Mouse (Mus musculus) hindbrain, embryonic 15.5 days (tissue): ENCODE results near the gene Atrnl1. TPM values are rescaled to one million over a fixed set of nuclear protein-coding genes. Genes with fewer than 3 reads are reported as not detected.

Experiments
- ATAC-seq: fragments of 200-750 bp; cut with Nextera tagmentation; 2 replicates; pipeline ENCODE4 v1.8.0; 2017; ENCODE audit warnings: low read depth, moderate number of reproducible peaks, moderate TSS enrichment; ENCODE audit not compliant: low FRiP score
- H3K27ac ChIP-seq: fragments of 300-500 bp; sonication (generic); replicated peaks from 2 replicates; pipeline ENCODE4 v1.5.1; 2015; ENCODE audit warnings: mild to moderate bottlenecking, inconsistent platforms
- H3K27me3 ChIP-seq: fragments of 300-500 bp; sonication (generic); 2 replicates; pipeline ENCODE4 v1.6.1; 2015; ENCODE audit warnings: control low read depth, inconsistent platforms
- H3K36me3 ChIP-seq: fragments of 300-500 bp; sonication (generic); 2 replicates; pipeline ENCODE4 v1.6.1; 2015; ENCODE audit warnings: control low read depth, inconsistent platforms
- H3K4me1 ChIP-seq: fragments of 300-500 bp; sonication (generic); replicated peaks from 2 replicates; pipeline ENCODE4 v1.6.1; 2015; ENCODE audit warnings: control low read depth, inconsistent platforms
- H3K4me2 ChIP-seq: fragments of 300-500 bp; sonication (generic); 2 replicates; pipeline ENCODE4 v1.6.1; 2015; ENCODE audit warnings: moderate library complexity, mild to moderate bottlenecking, inconsistent platforms
- H3K4me3 ChIP-seq: fragments of 300-500 bp; sonication (generic); 2 replicates; pipeline ENCODE4 v1.5.1; 2015; ENCODE audit warnings: mild to moderate bottlenecking, inconsistent platforms
- H3K9ac ChIP-seq: fragments of 300-500 bp; sonication (generic); 2 replicates; pipeline ENCODE4 v1.6.1; 2015; ENCODE audit warnings: inconsistent platforms
- H3K9me3 ChIP-seq: fragments of 300-500 bp; sonication (generic); 2 replicates; pipeline ENCODE4 v1.6.1; 2016; ENCODE audit warnings: control low read depth, inconsistent platforms
- WGBS: fragments of 180-500 bp; shearing (Covaris S2); methylation state at CpG from one replicate; pipeline ENCODE4 v1.1.7; 2015; 5-methylcytosine and 5-hydroxymethylcytosine counted together
- polyA plus RNA-seq: library from polyadenylated mRNA; unstranded; fragments of >200 nt; fragmentation: Nextera tagmentation; extraction: Ambion mirVana; gene quantifications from 2 replicates; pipeline ENCODE4 v1.2.1, GENCODE M21; 2015

Gene Atrnl1
- polyA plus RNA-seq, 1 experiment from 2014 or later, result 7.5 TPM

GRCm38 (mm10) chr19:57909466-57909865, 298.6 kb downstream of the Atrnl1 start:
- no peak overlapping the region for H3K4me3 ChIP-seq
- no peak overlapping the region for H3K27ac ChIP-seq
- 88% methylated on average over 6 of the region's 6 CpGs for WGBS
- no peak overlapping the region for H3K4me2 ChIP-seq
- H3K36me3 ChIP-seq, result no peaks in the 10 kb centered on the region
- H3K9ac ChIP-seq, result no peak overlapping the region
- no peaks in the 10 kb centered on the region for H3K4me1 ChIP-seq
- no peak for ATAC-seq
- no peaks in the 10 kb centered on the region for H3K9me3 ChIP-seq
- no peaks in the 10 kb centered on the region for H3K27me3 ChIP-seq

DNA sequence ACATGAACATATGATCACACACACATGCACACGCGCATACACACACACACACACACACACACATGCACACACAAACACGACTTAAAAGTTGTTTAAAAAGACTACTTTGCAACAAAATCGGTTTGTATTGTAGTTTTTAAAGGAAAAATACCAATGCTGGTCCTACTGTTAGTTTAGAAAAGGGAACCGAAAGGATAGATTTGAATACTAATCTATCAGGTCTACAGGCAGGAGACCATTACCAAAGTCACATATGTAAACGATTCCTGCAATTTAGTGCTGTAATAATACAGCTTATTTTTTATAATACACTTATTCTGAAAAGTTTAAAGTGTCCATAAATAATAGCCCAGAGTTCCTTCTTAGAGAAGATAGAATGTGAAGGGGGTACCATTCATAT, 299.8 kb downstream of the Atrnl1 start:
- ATAC-seq, result no peak
- Histone ChIP-seq H3K27me3 (no peaks in the 10 kb centered on the region), H3K9ac (no peak overlapping the region), H3K9me3 (no peaks in the 10 kb centered on the region), H3K36me3 (no peaks in the 10 kb centered on the region), H3K27ac (no peak overlapping the region), H3K4me2 (no peak overlapping the region), H3K4me3 (no peak overlapping the region), H3K4me1 (no peaks in the 10 kb centered on the region)
- 94% methylated on average over 6 of the region's 6 CpGs for WGBS

DNA sequence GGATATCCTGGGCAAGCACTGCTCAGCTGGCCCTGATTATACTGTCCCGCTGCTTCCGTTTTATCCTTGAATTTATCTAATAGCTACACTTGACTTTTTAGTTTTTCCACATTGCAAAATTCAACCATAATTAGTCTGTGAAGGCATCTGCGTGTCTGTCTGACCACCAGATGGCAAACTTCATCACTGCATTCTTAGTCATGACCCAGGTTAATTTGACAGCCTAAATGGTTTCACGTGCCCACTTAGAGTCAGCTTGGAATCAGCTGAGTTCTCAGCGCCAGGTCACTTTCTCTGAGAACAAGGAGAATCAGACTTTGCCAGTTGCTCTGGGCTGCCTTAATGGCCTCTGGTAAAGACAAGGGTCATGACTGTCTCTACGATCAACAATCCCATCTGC, 305.5 kb downstream of the Atrnl1 start:
- Histone ChIP-seq H3K4me3 (no peak overlapping the region), H3K27ac (no peak overlapping the region), H3K27me3 (no peaks in the 10 kb centered on the region), H3K4me1 (no peaks in the 10 kb centered on the region), H3K9me3 (0 out of 2 replicates have a peak, but pooled peaks cover 2% of the 10 kb centered on the region), H3K4me2 (no peak overlapping the region), H3K9ac (no peak overlapping the region), H3K36me3 (no peaks in the 10 kb centered on the region)
- 67% methylated on average over 6 of the region's 6 CpGs for WGBS
- no peak for ATAC-seq

DNA sequence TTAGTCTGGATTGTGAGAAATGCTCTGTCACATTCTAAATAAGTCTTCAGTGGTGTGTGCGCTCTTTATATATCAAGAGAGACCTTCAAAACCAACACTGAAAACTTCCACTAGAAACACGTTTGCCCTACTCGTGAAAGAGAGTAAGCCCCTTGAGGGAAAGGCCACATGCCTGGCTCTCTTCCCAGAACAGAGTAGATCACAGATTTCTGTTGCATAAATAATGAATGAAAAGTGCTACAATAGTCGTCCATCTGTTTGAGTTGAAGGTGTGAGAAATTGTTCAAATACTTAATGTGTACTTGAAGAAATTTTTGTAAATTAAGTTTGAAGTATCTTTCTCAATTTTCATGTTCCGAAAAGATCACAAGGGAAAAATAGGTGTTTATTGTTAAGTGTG, 312.2 kb downstream of the Atrnl1 start:
- Histone ChIP-seq H3K9ac (no peak overlapping the region), H3K9me3 (0 out of 2 replicates have a peak, but pooled peaks cover 2% of the 10 kb centered on the region)
- 75% methylated on average over 5 of the region's 5 CpGs for WGBS

DNA sequence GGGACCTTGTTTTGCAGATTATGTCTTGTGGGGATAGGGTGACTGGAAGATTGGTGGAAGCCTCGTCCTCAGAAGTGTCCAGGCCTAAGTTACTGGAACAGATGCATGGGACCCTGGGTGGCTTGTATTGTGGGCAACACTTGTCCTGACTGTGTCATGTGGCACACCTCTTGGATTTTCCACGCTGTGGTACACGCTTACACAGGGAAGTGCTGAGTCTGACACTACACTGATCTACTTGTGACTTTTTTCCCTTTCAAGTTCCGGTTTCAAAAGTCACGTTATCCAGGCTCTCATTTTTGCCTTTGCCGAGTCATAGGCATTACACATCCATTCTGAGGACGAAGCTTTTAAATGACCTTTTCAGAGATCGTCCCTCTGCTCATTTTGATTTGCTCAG, 314.0 kb downstream of the Atrnl1 start:
- Histone ChIP-seq H3K27ac (no peak overlapping the region), H3K27me3 (no peaks in the 10 kb centered on the region), H3K9me3 (0 out of 2 replicates have a peak, but pooled peaks cover 2% of the 10 kb centered on the region), H3K4me2 (no peak overlapping the region), H3K9ac (no peak overlapping the region), H3K4me1 (peaks cover 12% of the 10 kb centered on the region), H3K36me3 (no peaks in the 10 kb centered on the region), H3K4me3 (no peak overlapping the region)
- ATAC-seq, result no peak
- WGBS, result 66% methylated on average over 8 of the region's 8 CpGs

More for the DNA sequence above, 312.2 kb downstream of the Atrnl1 start:
- ATAC-seq, result no peak
- no peaks in the 10 kb centered on the region for H3K27me3 ChIP-seq
- no peak overlapping the region for H3K4me3 ChIP-seq
- H3K36me3 ChIP-seq, result no peaks in the 10 kb centered on the region
- H3K4me2 ChIP-seq, result no peak overlapping the region
- no peak overlapping the region for H3K27ac ChIP-seq
- peaks cover 12% of the 10 kb centered on the region for H3K4me1 ChIP-seq

- H3K4me2 ChIP-seq, result no peak overlapping the region
- H3K27me3 ChIP-seq, result no peaks in the 10 kb centered on the region
- peaks cover 12% of the 10 kb centered on the region for H3K4me1 ChIP-seq
- WGBS, result 81% methylated on average over 10 of the region's 10 CpGs
- no peak for ATAC-seq
- no peaks in the 10 kb centered on the region for H3K36me3 ChIP-seq
- no peak overlapping the region for H3K4me3 ChIP-seq
- no peak overlapping the region for H3K9ac ChIP-seq
- no peak overlapping the region for H3K27ac ChIP-seq
- 0 out of 2 replicates have a peak, but pooled peaks cover 1% of the 10 kb centered on the region for H3K9me3 ChIP-seq
Measured at GRCm38 (mm10) chr19:57925681-57926080, 314.8 kb downstream of the Atrnl1 start.

DNA sequence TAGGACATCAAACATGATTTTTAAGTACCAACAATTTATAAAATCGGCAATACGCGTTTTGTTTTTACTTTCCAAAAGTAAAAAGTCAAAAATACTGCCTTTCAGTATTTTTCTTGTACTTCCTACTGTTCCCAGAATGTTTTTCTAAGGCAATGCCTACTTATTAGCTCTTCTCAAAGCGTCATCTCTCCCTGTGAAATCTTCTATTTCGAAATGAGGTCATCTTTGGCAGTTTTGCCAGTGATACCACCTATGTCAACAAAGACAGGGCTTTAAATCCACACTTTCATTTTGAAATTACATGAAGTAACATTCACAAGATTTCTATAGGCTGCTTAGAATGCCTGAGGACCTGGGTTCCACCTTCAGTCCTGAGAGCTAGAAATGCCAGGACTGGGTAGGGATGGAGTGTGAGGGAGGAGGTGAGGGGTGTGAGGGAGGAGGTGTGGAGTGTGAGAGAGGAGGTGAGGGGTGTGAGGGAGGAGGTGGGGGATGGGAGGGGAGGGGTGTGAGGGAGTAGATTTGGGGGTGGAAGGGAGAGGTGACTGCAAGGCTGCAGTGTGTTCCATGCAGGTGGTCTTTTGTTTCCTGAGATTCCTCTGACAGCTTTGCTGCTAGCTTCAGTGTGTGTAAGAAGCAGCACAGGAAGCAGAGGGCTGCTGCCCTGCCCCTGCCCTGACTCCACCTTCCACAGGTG, 315.5 kb downstream of the Atrnl1 start:
- H3K9me3 ChIP-seq, result no peaks in the 10 kb centered on the region
- WGBS, result 88% methylated on average over 5 of the region's 5 CpGs
- ATAC-seq, result peak; percentile 89; the same call in 1 of the 2 replicates

DNA sequence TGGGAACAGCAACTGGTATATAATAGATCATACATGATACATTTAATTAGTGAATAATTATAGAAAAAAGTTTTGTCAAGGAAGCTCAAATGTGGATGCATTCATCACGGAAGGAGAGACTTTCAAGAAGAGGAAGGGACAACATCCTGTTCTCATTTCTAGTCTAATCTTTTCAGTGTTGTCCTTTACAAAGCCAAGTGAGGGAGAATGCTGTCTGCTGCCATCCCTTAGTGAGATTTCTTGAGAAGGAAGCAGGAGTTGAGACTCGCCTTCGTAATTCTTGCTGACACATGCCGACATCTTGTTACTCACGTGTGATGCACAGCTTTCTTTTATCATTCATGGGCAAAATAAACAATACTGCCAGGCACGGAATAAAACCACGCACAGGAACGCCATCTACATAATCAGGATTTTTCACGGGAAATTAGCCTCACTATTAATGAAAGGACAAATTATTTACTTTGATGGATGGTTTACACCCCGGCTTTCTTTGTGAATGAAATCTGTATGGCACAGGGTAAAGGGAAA, 316.2 kb downstream of the Atrnl1 start:
- no peak for ATAC-seq
- H3K27ac ChIP-seq, result no peak overlapping the region
- H3K4me1 ChIP-seq, result peaks cover 12% of the 10 kb centered on the region
- peak overlapping the region; percentile 33 for H3K4me2 ChIP-seq
- H3K9me3 ChIP-seq, result no peaks in the 10 kb centered on the region
- WGBS, result 14% methylated on average over 10 of the region's 10 CpGs
- no peaks in the 10 kb centered on the region for H3K36me3 ChIP-seq
- H3K9ac ChIP-seq, result no peak overlapping the region
- H3K4me3 ChIP-seq, result no peak overlapping the region
- H3K27me3 ChIP-seq, result no peaks in the 10 kb centered on the region

More for the DNA sequence above, 315.5 kb downstream of the Atrnl1 start:
- H3K4me3 ChIP-seq, result no peak overlapping the region
- no peak overlapping the region for H3K4me2 ChIP-seq
- no peaks in the 10 kb centered on the region for H3K27me3 ChIP-seq
- H3K9ac ChIP-seq, result no peak overlapping the region
- peaks cover 12% of the 10 kb centered on the region for H3K4me1 ChIP-seq
- H3K36me3 ChIP-seq, result no peaks in the 10 kb centered on the region
- H3K27ac ChIP-seq, result no peak overlapping the region

GRCm38 (mm10) chr19:57927566-57928523, 317.0 kb downstream of the Atrnl1 start:
- 45% methylated on average over 11 of the region's 11 CpGs for WGBS

GRCm38 (mm10) chr19:57931626-57932025, 320.8 kb downstream of the Atrnl1 start:
- WGBS, result 87% methylated on average over 4 of the region's 4 CpGs
- H3K9ac ChIP-seq, result no peak overlapping the region
- H3K9me3 ChIP-seq, result no peaks in the 10 kb centered on the region
- no peak overlapping the region for H3K4me3 ChIP-seq
- no peaks in the 10 kb centered on the region for H3K27me3 ChIP-seq
- H3K36me3 ChIP-seq, result no peaks in the 10 kb centered on the region
- peaks cover 12% of the 10 kb centered on the region for H3K4me1 ChIP-seq
- H3K4me2 ChIP-seq, result no peak overlapping the region
- H3K27ac ChIP-seq, result no peak overlapping the region
- no peak for ATAC-seq

More at GRCm38 (mm10) chr19:57927566-57928523, 317.0 kb downstream of the Atrnl1 start:
- Histone ChIP-seq H3K4me1 (peaks cover 12% of the 10 kb centered on the region), H3K9me3 (no peaks in the 10 kb centered on the region), H3K36me3 (no peaks in the 10 kb centered on the region), H3K9ac (no peak overlapping the region), H3K27me3 (no peaks in the 10 kb centered on the region), H3K27ac (no peak overlapping the region), H3K4me3 (no peak overlapping the region), H3K4me2 (peak overlapping the region; percentile 33)
- ATAC-seq, result no peak

DNA sequence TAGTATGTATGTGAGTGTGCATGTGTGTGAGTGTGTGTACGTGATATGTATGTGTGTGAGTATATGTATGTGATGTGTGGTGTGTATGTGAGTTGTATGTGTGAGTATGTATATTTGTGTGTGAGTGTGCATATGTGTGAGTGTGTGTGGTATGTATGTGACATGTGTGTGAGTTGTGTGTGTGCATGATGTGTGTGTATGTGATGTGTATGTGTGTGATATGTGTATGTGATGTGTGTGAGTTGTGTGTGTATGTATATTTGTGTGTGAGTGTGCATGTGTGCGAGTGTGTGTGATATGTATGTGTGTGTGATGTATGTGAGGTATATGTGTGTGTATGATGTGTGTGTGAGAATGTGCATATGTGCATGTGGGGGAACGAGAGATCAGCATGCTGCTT, 326.0 kb downstream of the Atrnl1 start:
- H3K4me2 ChIP-seq, result no peak overlapping the region
- no peaks in the 10 kb centered on the region for H3K27me3 ChIP-seq
- H3K4me3 ChIP-seq, result no peak overlapping the region
- H3K27ac ChIP-seq, result no peak overlapping the region
- WGBS, result 93% methylated on average over 3 of the region's 3 CpGs
- ATAC-seq, result no peak
- H3K9ac ChIP-seq, result no peak overlapping the region
- H3K36me3 ChIP-seq, result no peaks in the 10 kb centered on the region
- no peaks in the 10 kb centered on the region for H3K9me3 ChIP-seq
- H3K4me1 ChIP-seq, result peaks cover 8% of the 10 kb centered on the region

GRCm38 (mm10) chr19:57939166-57939565, 328.3 kb downstream of the Atrnl1 start:
- Histone ChIP-seq H3K9ac (no peak overlapping the region), H3K4me2 (no peak overlapping the region), H3K4me3 (no peak overlapping the region), H3K4me1 (peaks cover 12% of the 10 kb centered on the region), H3K36me3 (no peaks in the 10 kb centered on the region), H3K27ac (no peak overlapping the region), H3K9me3 (no peaks in the 10 kb centered on the region), H3K27me3 (no peaks in the 10 kb centered on the region)
- WGBS, result 85% methylated on average over 1 of the region's 1 CpGs
- no peak for ATAC-seq
